Mouse (Mus musculus) natural killer cell, adult 2 months (primary cell): Measurements from ENCODE around the gene Gdf10.

Experiments used
- DNase-seq, 2 experiments: peaks; one replicate each; pipeline ENCODE4 v3.0.0; 2022; ENCODE audit warnings: low spot score in 2 of 2

Gdf10 gene

DNA sequence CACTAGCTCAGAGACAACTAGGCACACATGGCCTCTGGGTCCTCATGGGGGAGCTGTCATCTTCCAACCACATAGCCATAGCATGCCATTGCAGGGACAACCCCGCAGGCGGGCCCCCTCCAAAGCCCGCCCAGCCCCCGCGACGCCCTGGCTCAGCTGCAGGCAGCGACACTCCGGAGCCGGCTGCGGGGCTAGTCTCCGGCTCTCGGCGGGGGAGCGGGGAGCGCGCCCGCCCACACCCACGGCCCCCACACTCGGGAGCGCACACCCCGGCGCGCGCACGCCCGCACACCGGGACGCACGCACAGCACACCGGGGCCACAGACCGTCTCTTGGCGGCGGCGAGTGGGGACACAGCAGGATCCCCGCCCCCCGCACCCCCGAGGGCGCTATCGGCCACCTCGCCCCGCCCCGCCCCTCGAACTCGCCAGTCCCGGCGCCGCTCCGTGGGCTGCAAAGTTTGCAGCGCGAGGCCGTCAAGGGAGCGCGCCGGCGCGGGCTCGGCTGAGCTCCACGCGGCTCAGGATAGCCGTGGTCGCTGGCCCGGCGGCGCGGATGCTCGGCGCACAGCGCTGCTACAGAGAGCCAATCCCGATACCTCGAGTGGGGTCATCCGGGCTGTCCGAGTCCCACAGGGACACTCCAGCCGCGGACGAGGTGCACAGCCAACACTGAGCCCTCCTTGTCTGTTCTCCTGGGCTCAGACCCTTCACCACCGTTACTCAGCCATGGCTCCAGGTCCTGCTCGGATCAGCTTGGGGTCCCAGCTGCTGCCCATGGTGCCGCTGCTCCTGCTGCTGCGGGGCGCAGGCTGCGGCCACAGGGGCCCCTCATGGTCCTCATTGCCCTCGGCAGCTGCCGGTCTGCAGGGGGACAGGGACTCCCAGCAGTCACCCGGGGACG lies at the start of gene Gdf10:
Gene Gdf10 (plus strand): TSS at position 420 of the 903 bp plus-strand sequence.
- DNase-seq: no peak

GRCm38 (mm10) chr14:33878826-33879225 lies 44.6 kb upstream of the Gdf10 start:
- no peak for DNase-seq

GRCm38 (mm10) chr14:33880236-33880635 lies 43.2 kb upstream of the Gdf10 start:
- no peak for DNase-seq

DNA sequence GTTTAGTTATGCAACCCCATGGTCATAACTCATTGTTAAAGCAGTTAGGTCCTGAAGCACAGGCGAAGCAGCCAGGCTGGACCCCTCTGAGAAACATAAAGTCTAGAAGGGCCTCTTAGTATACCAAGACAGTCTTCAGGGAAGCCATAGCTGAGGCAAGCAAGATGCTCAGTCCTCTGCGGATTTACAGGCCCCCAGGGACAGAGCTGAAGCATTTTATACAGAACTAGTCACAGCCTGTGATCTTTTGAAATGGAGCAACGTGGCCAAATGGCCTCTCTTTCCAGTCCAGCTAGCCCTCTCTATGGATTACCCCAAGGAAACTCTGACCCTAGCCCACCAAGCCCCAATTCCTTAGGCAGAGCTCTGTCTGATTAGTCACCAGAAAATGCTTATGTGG lies 41.9 kb upstream of the Gdf10 start:
- DNase-seq: no peak

- no peak for DNase-seq
Measured at GRCm38 (mm10) chr14:33883046-33883445, 40.3 kb upstream of the Gdf10 start.

DNA sequence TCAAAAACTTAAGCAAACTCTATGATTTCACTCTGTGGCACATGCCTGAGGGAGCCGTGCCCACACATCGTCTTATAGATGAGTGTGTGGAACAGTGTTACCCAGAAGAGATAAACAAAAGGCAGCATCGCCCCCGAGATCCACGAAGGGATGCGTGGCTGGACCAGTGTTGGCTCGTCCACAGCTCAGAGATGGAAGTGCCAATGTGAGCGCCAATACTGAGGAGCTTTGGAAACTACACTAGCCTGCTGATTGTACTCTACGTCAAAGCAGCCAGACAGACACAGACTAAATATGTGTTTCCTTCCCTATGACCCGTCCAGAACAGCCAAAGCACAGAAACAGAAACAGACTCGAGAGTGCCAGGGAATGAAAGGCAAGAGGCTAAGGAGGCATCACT lies 37.9 kb upstream of the Gdf10 start:
- DNase-seq: no peak

GRCm38 (mm10) chr14:33888387-33889035 lies 34.9 kb upstream of the Gdf10 start:
- DNase-seq: no peak

GRCm38 (mm10) chr14:33889971-33890370 lies 33.4 kb upstream of the Gdf10 start:
- DNase-seq: no peak

DNA sequence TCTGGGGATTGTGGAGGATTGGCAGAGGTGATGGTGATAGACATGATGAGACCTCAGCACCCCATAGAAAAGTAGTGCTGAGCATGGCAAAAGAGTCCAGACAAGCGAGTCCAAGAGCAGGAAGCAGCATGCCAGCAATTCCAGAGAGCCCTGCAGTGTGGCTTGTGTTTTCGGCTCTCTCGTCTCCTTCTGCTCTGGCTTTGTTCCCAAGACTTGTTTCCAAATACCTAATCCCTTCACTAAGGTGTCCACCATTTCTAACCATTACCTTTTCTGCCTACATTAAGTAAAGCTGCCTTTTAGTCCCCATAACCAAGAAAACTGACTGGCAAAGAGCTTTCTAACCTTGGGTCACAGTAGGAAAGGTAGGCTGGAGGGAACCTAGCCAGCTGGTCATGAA lies 31.9 kb upstream of the Gdf10 start:
- DNase-seq: no peak

- no peak for DNase-seq
Measured at GRCm38 (mm10) chr14:33895777-33896176, 27.6 kb upstream of the Gdf10 start.

GRCm38 (mm10) chr14:33896628-33897300 lies 26.6 kb upstream of the Gdf10 start:
- no peak for DNase-seq

DNA sequence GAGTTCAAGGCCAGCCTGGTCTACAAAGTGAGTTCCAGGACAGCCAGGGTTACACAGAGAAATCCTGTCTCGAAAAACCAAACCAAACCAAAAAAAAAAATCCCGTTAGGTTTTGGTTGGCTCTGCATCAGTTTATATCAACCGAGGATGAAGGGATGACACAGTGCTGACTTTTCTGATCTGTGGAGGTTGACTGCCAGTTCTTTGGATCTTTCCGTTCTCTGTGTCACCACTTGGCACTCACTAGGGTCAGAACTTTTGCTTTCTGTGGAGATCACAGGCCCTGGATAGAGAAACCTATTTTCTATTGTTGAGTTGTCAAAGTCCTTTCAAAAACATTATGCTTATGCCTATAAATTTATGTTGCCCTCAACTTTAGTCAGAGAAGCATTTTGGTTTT lies 20.6 kb upstream of the Gdf10 start:
- no peak for DNase-seq

- DNase-seq: no peak
Measured at GRCm38 (mm10) chr14:33903199-33903598, 20.2 kb upstream of the Gdf10 start.

- DNase-seq: no peak
Measured at GRCm38 (mm10) chr14:33904851-33905250, 18.5 kb upstream of the Gdf10 start.

- DNase-seq: no peak
Measured at GRCm38 (mm10) chr14:33913727-33914126, 9.7 kb upstream of the Gdf10 start.

- no peak for DNase-seq
Measured at GRCm38 (mm10) chr14:33914206-33914605, 9.2 kb upstream of the Gdf10 start.

DNA sequence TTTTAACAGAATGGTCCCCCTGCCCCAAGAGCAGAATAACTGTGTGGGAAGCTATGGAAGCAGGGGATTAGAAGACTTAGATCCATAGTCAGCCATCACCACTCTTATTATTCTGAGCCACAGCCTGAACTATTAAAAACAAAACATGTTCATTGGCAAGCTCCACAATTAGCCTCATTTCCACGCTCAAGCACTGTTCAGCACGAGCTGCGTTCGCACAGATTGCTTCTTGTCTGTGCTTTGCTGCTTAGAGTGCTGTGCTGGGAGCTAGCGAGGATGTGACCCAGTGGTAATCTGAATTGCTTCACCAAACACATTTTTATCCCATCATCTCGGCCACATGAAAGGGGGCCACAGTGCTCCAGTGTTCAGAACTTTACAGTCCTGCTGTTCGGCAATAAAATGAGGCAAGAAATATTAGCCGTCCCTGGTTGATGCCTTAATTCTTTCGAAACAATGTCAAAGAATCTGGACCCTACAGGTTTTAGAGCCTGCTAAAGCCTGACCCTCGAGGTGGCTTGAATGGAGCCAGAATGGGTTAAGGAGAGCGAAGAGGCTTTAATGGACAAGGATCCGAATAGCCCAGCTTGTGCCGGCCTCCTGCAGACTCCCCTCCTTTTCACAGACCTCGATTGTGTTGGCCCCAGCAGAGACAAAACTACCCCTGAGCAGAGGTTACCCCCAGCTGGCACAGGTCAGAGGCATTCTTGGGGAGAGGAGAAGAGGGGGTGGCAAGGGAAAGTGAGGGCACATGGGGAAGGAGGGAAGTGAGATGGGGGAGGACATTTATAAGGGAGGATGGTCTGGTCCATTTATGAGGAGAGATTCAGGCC lies 2.4 kb upstream of the Gdf10 start:
- no peak for DNase-seq

- no peak for DNase-seq
Measured at GRCm38 (mm10) chr14:33922771-33923167, 618 bp upstream of the Gdf10 start.

GRCm38 (mm10) chr14:33931853-33932252 lies 8.5 kb downstream of the Gdf10 start:
- no peak for DNase-seq

- no peak for DNase-seq
Measured at GRCm38 (mm10) chr14:33932935-33933703, 9.7 kb downstream of the Gdf10 start.

DNA sequence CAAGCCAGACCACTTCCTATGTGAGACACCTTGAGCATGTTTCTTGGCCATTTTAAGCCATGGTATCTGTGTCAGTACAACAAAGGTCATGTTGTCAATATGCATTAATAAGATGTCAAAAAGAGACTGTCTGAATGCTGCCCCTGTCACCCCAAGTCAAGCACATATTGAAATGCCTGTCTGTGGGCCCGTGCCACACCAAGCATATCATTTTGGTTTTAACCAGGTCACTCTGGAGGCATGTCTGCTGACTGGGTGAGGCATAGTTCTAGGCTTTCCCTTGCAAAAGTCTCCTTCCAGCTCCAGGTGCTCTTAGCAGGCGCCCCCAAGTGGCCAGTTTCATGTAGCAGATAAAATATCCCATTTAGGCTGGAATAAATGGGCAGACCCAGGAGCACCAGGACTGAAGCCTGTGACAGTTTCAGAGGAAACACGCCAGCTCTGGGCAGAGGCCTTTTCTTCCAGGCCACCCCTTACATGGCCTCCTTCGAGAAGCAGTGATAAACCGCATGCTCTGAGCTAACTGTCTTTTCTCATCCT lies 10.5 kb downstream of the Gdf10 start:
- DNase-seq: no peak
